Mouse (Mus musculus): ENCODE data around the gene Nap1l1. TPM values are rescaled to one million over a fixed set of nuclear protein-coding genes. Genes with fewer than 3 reads are reported as not detected.

Nap1l1 gene
- polyA plus RNA-seq, 1 experiment, result 18.8 TPM

DNA sequence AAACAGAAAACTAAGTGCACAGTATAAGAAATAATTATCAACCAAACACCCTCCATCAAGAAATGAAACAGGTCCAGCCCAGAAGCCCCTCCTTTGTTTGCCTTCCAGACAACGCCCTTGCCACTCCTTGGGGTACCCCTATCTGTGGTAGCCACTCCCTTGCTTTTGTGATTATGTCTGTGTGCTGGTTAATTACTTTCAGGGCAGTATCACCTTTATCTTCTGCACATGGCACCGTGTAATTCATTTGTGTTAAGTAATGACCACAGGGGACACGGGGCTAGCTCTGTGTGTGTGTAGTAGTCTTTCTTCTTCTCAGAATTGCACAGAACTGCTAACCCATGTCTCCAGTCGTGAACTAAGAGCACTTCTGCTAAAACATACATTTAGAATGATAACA is 72.6 kb downstream of the Nap1l1 start:
- WGBS, result 88% methylated on average over 4 of the region's 4 CpGs
- TF ChIP-seq POLR2A (IDR thresholded peaks at IDR 0.05; ENCODE audit: low read depth, low read length) (no peak), CTCF (conservative IDR thresholded peaks at IDR 0.05; ENCODE audit: insufficient read depth, insufficient read length, low read depth, low read length) (no peak)
- no peak overlapping the region for H3K27ac ChIP-seq (ENCODE audit: insufficient read depth, low read depth, low read length)
- DNase-seq, result no peak
- peaks cover 5% of the 10 kb centered on the region for H3K4me1 ChIP-seq (ENCODE audit: control insufficient read depth, insufficient read depth, low read length)
- no peaks in the 10 kb centered on the region for H3K27me3 ChIP-seq (replicated peaks; ENCODE audit: control insufficient read depth, insufficient read depth, low read length)
- H3K36me3 ChIP-seq (ENCODE audit: control insufficient read depth, insufficient read depth, low read length), result no peaks in the 10 kb centered on the region
- no peak overlapping the region for H3K4me3 ChIP-seq (ENCODE audit: insufficient read depth, low read depth, low read length)

Other genes with a start within 250 kb of the Nap1l1 start
- gene Bbs10, start 174.5 kb upstream of the Nap1l1 start, polyA plus RNA-seq (2012; rRNA removed), result 1.3 and 1.7 TPM in 2 replicates
- 7.8 and 9.5 TPM in 2 replicates for gene Phlda1, start 33.1 kb downstream of the Nap1l1 start, polyA plus RNA-seq (2012; rRNA removed)